Mouse (Mus musculus): ENCODE measurements around the gene Arhgef3.

- TF ChIP-seq POLR2A (IDR thresholded peaks at IDR 0.05; ENCODE audit: control insufficient read depth, extremely low read depth, insufficient read depth, low read length, poor library complexity): no peak
- no peak for TF ChIP-seq CTCF (IDR thresholded peaks at IDR 0.05; ENCODE audit: borderline replicate concordance, control insufficient read depth, extremely low read depth, insufficient read depth, low read length, poor library complexity)
Measured at GRCm38 (mm10) chr14:27298875-27299274, 184.2 kb downstream of the Arhgef3 start.

Measured in thymus, adult 2 months (tissue).